Mouse (Mus musculus) large intestine, adult 2 months (tissue): ENCODE measurements around the gene Ccdc83. TPM values are rescaled to one million over a fixed set of nuclear protein-coding genes. Genes with fewer than 3 reads are reported as not detected.

Experiments
- DNase-seq: peaks from one replicate; pipeline ENCODE4 v3.0.0-alpha.2; 2012; ENCODE audit warnings: low read depth, low spot score
- WGBS: fragments of 180-500 bp; shearing (Covaris S2); methylation state at CpG from one replicate; pipeline ENCODE4 v1.1.7; 2018; 5-methylcytosine and 5-hydroxymethylcytosine counted together
- polyA plus RNA-seq: library from polyadenylated mRNA; depleted of rRNA; stranded (reverse); fragments of >200 nt; gene quantifications from 2 replicates; pipeline ENCODE4 v1.2.3, GENCODE M21; 2012; rRNA removed

Ccdc83 gene
- polyA plus RNA-seq: not detected in 2 replicates

DNA sequence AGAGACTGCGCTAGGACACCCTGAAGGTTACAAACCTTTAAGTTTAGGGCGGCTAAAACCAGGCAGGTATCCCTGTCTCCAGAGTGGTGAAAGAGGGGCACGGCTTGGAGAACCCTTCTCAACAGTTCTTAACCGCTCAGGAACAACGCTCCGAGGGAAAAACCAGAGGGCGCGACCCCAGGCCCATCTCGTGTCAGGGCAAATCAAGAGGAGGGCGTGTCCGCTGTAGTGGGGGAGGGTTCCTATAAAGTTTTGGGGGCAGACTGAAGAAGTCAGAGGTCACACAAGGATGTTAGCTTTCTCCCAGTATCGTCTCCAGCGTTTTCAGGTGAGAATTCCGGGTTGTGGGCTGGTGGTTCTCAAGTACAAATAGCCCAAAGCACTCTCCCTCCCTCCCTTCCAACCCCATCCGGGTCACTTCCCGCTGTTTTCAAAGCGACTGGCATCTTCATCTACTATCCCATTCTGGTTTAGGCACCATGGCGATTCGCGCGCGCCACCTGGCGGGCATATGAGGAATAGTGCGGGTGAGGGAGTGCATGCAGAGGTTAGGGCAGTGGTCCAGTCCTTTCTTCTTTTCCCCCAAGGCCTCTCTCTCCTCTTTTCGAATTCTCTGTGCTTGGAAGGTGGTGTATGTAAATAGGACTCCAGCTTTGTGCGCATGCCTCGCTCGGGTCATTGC lies at the start of gene Ccdc83:
Ccdc83 (minus strand) TSS at position 489 of the 682 bp plus-strand sequence.
- WGBS: 7% methylated on average over 28 of the region's 28 CpGs
- peak; percentile 37 for DNase-seq

GRCm38 (mm10) chr7:90313421-90313820 lies 47.8 kb upstream of the Ccdc83 start:
- WGBS: 56% methylated on average over 3 of the region's 3 CpGs
- no peak for DNase-seq

GRCm38 (mm10) chr7:90312151-90312883 lies 46.7 kb upstream of the Ccdc83 start:
- DNase-seq: peak; percentile 87
- 10% methylated on average over 7 of the region's 7 CpGs for WGBS

GRCm38 (mm10) chr7:90308003-90308402 lies 42.4 kb upstream of the Ccdc83 start:
- no peak for DNase-seq
- 82% methylated on average over 6 of the region's 6 CpGs for WGBS

DNA sequence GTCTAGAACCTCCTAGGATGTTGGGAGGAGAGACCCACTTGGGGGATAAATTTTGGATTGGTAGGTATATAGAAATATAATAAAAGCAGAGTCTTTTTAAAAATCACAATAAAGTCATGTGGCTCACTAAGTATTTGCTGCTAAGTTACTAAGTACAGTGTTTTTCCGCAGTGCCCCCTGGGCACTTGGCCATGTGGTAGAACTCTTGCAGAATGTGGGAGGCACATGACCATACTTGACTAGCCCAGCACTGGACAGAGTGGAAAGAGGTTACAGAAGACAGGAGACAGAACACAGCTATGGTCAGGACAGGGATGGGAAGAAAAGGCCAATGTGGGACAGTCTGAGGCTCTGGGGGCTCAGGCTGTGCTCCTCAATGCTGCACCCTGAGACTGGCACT lies 41.4 kb upstream of the Ccdc83 start:
- no peak for DNase-seq
- 90% methylated on average over 1 of the region's 1 CpGs for WGBS

- 47% methylated on average over 3 of the region's 3 CpGs for WGBS
- DNase-seq: no peak
Observed at GRCm38 (mm10) chr7:90306079-90306478, 40.5 kb upstream of the Ccdc83 start.

GRCm38 (mm10) chr7:90302647-90303552 lies 37.3 kb upstream of the Ccdc83 start:
- DNase-seq: no peak
- WGBS: 5% methylated on average over 27 of the region's 27 CpGs

GRCm38 (mm10) chr7:90301942-90302646 lies 36.5 kb upstream of the Ccdc83 start, which contains the start of gene Sytl2:
Gene Sytl2 (plus strand): TSS chr7:90302252.
- WGBS: 2% methylated on average over 43 of the region's 43 CpGs
- DNase-seq: no peak

DNA sequence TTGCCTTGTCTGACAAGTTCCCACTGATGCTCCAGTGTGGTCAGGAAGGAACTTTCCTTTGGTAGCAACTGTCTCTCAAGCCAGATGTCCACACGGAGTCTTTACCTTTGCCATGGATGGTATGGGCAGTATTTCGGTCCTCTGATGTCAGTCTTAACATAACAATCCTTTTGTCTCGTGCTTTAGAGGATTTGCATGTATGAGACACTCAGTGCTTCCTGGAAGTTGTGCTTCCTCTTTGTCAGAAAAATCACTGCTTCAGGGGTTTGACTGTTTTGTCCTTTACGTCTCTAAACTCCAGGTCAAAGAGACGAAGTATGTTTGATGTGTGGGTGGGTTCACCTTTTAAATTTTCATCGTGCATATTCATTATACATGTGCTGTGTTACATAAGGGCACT lies 26.3 kb upstream of the Ccdc83 start:
- WGBS: 70% methylated on average over 6 of the region's 6 CpGs
- no peak for DNase-seq

DNA sequence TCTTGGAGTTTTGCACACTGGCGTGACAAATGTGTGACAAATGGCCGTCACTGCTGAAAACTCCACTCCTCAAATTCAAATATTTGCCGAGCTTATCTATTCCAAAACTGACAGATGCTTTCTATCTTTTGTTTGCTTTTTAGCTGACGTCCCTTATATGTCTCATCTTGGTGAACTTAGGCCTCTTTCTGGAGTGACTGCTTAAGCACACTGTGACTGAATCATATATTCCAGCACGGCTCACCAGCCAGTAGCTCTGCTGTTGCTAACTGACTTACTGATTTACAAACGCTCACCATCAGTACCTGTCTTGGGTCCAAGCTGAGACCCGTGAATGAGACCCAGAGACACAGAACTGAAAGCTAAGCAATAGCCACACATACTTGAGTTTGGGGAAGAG lies 19.2 kb upstream of the Ccdc83 start:
- 22% methylated on average over 7 of the region's 7 CpGs for WGBS
- DNase-seq: no peak

GRCm38 (mm10) chr7:90282786-90283185 lies 17.2 kb upstream of the Ccdc83 start:
- DNase-seq: no peak
- 85% methylated on average over 1 of the region's 1 CpGs for WGBS

- DNase-seq: no peak
- WGBS: 52% methylated on average over 11 of the region's 11 CpGs
Observed at GRCm38 (mm10) chr7:90281759-90282546, 16.4 kb upstream of the Ccdc83 start.

DNA sequence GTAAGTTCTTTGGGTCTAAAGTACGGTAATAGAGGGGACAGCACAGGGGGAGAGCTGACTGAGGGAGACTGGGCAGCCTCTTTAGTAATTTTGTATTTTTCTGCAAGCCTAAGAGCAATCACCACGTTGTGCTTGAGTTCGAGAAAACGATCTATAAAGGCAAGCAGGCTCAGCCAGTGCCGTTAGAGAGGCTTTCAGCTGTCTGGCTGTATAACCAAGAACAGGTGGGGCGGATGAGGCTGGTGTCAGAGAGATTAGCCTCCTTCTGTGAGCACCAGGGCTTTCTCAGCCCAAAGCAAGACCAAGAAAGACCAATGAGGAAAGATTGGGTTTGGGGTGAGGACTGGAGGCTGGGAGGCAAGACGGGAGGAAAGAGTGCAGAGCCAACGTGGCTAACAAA lies 15.3 kb upstream of the Ccdc83 start:
- WGBS: 47% methylated on average over 8 of the region's 8 CpGs
- DNase-seq: no peak

DNA sequence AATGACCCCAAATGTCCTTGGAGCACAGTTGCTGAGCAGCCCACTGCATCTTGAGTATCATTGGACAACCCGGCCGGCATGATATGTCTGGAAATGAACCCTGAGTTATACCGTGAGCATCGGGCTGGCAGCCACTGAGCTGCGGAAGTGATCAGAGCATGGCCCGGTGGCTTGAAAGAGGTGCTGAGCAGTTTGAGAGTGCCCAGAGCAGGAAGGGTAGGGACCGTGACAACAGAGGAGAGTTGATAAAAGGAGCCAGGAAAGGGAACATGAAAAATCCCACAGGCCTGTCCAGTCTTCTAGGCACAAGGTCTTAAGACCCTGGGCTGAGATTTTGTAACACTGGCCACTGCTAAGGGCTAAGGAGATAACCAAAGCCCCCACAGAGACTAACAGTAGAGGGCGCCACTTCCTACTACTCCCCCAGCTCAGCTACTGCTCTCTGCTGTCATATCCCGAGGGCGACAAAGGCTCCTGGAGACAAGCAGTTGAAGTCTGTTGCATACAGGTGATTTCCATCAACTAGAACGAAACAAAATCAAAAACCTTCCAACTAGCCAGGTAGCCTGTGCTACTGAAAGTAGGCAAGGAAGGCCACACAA lies 14.8 kb upstream of the Ccdc83 start:
- DNase-seq: no peak
- whole genome bisulfite sequencing: 66% methylated on average over 11 of the region's 11 CpGs

DNA sequence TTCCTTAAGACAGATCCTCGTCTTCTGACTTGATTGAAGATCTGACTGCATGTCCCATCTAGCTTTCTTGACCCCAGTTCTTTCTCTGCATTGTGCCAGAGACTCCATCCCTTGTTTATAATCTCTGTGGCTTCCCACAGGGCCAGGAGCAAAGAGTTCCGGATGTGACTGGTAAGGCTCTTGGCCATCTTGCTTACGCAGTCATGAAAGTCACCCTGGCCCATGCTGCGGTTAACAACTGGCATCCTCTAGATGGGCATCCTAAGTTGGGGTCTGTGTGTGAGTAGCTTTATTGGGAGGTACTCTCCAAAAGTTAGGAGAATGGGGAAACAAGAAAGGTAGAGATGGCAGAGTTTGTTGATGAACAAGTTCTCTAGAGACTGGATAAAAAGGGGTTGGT lies 13.6 kb upstream of the Ccdc83 start:
- no peak for DNase-seq
- WGBS: 94% methylated on average over 4 of the region's 4 CpGs

- no peak for DNase-seq
- WGBS: 21% methylated on average over 4 of the region's 4 CpGs
Observed at GRCm38 (mm10) chr7:90277769-90278168, 12.2 kb upstream of the Ccdc83 start.

GRCm38 (mm10) chr7:90277246-90277645 lies 11.7 kb upstream of the Ccdc83 start:
- WGBS: 37% methylated on average over 3 of the region's 3 CpGs
- no peak for DNase-seq

DNA sequence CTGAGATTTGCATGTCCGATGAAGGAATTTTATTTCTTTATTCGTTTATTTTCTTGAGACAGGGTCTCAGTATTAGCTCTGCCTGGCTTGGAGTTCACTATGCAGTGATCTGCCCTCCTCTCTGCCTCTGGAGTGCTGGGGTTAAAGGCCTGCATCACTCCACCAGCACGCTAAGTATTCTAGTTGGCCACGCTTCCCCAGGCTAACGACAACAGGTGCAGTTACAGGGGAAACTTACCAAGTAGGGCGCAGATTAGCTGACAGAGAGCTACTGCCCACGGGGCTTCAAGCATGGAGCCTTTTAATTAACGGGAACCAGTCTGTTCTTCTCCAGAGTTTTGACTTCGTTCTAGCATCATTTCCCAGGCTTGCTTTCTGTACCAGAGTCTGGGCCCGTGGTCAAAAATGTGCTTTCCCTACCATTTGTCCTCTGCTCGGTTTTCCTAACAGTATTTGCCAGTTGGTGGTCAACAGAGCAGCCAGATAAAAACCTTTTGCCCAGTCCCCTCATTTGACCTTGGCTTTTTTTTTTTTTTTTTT lies 9.1 kb upstream of the Ccdc83 start:
- 56% methylated on average over 11 of the region's 11 CpGs for WGBS
- no peak for DNase-seq
